Mouse (Mus musculus) liver, embryonic 14.5 days (tissue): ENCODE data around the gene Fgr. TPM values are rescaled to one million over a fixed set of nuclear protein-coding genes. Genes with fewer than 3 reads are reported as not detected.
A peak's percentile ranks its signal among the peaks of the same experiment; 100 is the strongest.

ENCODE experiments used
- ATAC-seq: fragments of 200-750 bp; cut with Nextera tagmentation; 2 replicates; pipeline ENCODE4 v1.8.0; 2017; ENCODE audit warnings: moderate number of reproducible peaks, mild to moderate bottlenecking, moderate library complexity; ENCODE audit not compliant: insufficient read depth
- DNase-seq, 3 experiments: peaks; one replicate each; pipeline ENCODE4 v3.0.0-alpha.2; 2012 to 2013; ENCODE audit warnings: low read depth in 3 of 3, low spot score in 3 of 3
- H3K27ac ChIP-seq: fragments of 300-500 bp; sonication (generic); 2 replicates; pipeline ENCODE4 v1.5.1; 2014; ENCODE audit warnings: moderate library complexity, mild to moderate bottlenecking, control low read depth, inconsistent platforms
- H3K27me3 ChIP-seq: fragments of 300-500 bp; sonication (generic); 2 replicates; pipeline ENCODE4 v1.6.1; 2014; ENCODE audit warnings: mild to moderate bottlenecking, low read length, moderate library complexity; ENCODE audit not compliant: control insufficient read depth, insufficient read depth
- H3K36me3 ChIP-seq: fragments of 300-500 bp; sonication (generic); replicated peaks from 2 replicates; pipeline ENCODE4 v1.6.1; 2014; ENCODE audit warnings: low read depth; ENCODE audit not compliant: control insufficient read depth, insufficient read depth
- H3K4me1 ChIP-seq, 2 experiments: fragments of 200-500 bp in 1 of 2; fragments of 300-500 bp in 1 of 2; sonication (generic) in 1 of 2; replicated peaks; 2 replicates each; pipeline ENCODE4 v1.6.1; 2012 to 2014; ENCODE audit warnings: antibody characterized with exemption in 1 of 2, inconsistent platforms in 1 of 2, low read length in 1 of 2; ENCODE audit not compliant: control insufficient read depth in 2 of 2, insufficient read depth in 2 of 2
- H3K4me2 ChIP-seq: fragments of 300-500 bp; sonication (generic); 2 replicates; pipeline ENCODE4 v1.6.1; 2014; ENCODE audit warnings: low read depth, mild to moderate bottlenecking, control low read depth, moderate library complexity
- H3K4me3 ChIP-seq, 2 experiments: fragments of 200-500 bp in 1 of 2; fragments of 300-500 bp in 1 of 2; sonication (generic) in 1 of 2; 2 replicates each; pipeline ENCODE4 v1.5.1; 2012 to 2014; ENCODE audit warnings: low read depth in 2 of 2, low read length in 2 of 2, mild to moderate bottlenecking in 2 of 2, control low read depth in 1 of 2, inconsistent platforms in 1 of 2, moderate library complexity in 1 of 2; ENCODE audit not compliant: insufficient read depth in 1 of 2
- H3K9ac ChIP-seq: fragments of 300-500 bp; sonication (generic); replicated peaks from 2 replicates; pipeline ENCODE4 v1.6.1; 2014; ENCODE audit warnings: mild to moderate bottlenecking, control low read depth, moderate library complexity
- H3K9me3 ChIP-seq: fragments of 300-500 bp; sonication (generic); 2 replicates; pipeline ENCODE4 v1.6.1; 2016; ENCODE audit warnings: low read length, mixed read lengths; ENCODE audit not compliant: control insufficient read depth
- CTCF ChIP-seq: IDR thresholded peaks from 2 replicates; pipeline ENCODE4 v1.5.1; 2016; ENCODE audit warnings: antibody characterized with exemption, low read depth, control low read depth
- EP300 ChIP-seq: IDR thresholded peaks from 2 replicates; pipeline ENCODE4 v1.6.1; 2016; ENCODE audit warnings: antibody characterized with exemption, low read depth
- WGBS: fragments of 180-500 bp; shearing (Covaris S2); extraction: QIAGEN DNeasy Blood & Tissue Kit; methylation state at CpG from one replicate; pipeline ENCODE4 v1.1.7; 2014; ENCODE audit not compliant: insufficient replicate concordance; 5-methylcytosine and 5-hydroxymethylcytosine counted together
- polyA plus RNA-seq, 2 experiments: library from polyadenylated mRNA; depleted of rRNA in 1 of 2; stranded (reverse) in 1 of 2; unstranded in 1 of 2; fragments of >200 nt; fragmentation: Nextera tagmentation in 1 of 2; extraction: Ambion mirVana in 1 of 2; gene quantifications; 2 replicates each; pipeline versions ENCODE4 v1.2.1 to v1.2.3; 2012 to 2014

The Fgr gene
- polyA plus RNA-seq, 2 experiments: 0.75 to 0.79 TPM

DNA sequence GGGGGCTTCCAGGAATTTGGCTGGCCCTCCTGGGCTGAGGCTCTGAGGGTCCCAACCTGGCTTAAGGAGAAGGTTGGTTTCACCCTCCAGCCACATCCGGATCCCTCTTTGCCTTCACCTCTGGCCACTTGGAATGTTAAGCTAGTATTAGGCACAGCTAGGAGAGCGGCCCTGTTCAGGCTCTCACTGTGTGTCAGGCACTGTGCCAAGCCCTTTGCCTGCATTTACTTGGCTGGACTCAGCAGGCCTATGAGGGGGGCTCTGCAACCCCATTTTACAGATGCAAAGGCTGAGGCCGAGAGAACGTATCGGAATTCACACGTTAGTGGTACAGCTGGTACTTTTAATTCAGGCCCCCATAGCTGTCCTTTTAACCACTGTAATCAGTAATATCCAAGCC is 49.7 kb downstream of the Fgr start:
- ATAC-seq (no peak), DNase-seq (no peak)
- no peak overlapping the region for H3K4me2 ChIP-seq
- no peaks in the 10 kb centered on the region for H3K27me3 ChIP-seq
- H3K9ac ChIP-seq: no peak overlapping the region
- WGBS: 80% methylated on average over 6 of the region's 6 CpGs
- no peaks in the 10 kb centered on the region for H3K9me3 ChIP-seq
- H3K4me3 ChIP-seq: no peak overlapping the region
- peaks cover 0 to 7% of the 10 kb centered on the region in 2 experiments; a peak in 2 of 4 replicates for H3K4me1 ChIP-seq
- no peak overlapping the region for H3K27ac ChIP-seq
- no peaks in the 10 kb centered on the region for H3K36me3 ChIP-seq
- TF ChIP-seq CTCF: no peak
- no peak for TF ChIP-seq EP300

DNA sequence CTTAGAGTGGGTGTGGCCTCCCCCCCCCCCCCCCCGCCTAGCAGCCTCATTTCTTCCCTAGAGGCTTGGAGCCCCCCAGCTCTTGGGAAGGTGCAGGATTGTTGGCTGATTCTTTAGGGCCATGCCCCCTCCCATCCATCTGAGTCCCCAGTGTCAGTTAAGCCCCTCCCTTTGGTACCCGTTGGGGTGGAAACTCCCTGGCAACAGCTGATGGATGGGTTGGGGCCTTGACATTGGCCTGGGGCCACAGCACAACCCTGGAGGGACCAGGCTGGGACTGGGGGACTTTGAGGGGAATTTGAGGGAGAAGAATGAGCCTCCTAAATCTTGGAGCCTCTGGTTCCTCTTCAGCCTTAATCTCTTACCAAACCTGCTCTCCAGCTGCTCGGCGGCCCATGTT is 50.5 kb downstream of the Fgr start:
- 43% methylated on average over 4 of the region's 4 CpGs for WGBS
- DNase-seq: no peak
- Histone ChIP-seq H3K27me3 (no peaks in the 10 kb centered on the region), H3K4me2 (no peak overlapping the region), H3K36me3 (no peaks in the 10 kb centered on the region), H3K9ac (no peak overlapping the region), H3K4me3 (no peak overlapping the region), H3K9me3 (no peaks in the 10 kb centered on the region), H3K27ac (no peak overlapping the region), H3K4me1 (peaks cover 0 to 10% of the 10 kb centered on the region in 2 experiments; a peak in 2 of 4 replicates)
- no peak for ATAC-seq
- TF ChIP-seq CTCF (no peak), EP300 (no peak)

DNA sequence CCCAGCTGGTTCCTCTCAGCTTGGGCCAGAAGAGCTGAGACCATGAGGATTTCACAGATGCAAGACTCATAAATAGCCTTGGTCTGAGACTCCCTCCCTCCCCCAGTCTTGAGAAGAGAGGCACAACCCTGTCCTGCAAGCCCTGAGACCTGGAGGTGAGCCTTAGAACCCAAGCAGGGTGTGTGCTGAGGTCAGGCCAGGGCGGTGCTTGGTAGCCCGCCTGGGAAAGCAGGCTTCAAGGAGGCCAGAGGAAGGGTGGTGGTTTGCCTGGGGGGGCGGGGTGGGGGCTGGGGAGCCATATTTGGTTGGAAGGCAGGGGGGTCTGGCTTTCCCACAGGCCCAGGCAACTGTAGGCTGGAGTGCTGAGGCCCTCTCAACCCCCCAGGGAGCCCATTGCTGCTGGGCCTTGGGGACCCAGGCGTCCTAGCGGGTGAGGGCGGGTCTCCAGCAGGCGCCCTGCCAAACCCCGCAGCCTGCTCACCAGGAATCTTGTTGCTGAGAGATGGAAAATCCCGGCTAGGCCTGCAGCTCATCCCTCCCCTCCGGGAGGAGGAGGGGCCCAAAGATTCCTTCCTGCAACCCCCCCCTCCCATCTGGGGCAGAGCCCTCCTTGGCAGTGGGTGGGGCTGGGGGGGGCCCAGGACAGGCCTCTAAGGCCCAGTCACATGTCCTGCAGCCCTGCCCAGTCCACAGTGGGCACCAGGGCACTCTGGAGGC is 51.2 kb downstream of the Fgr start:
- TF ChIP-seq CTCF (no peak), EP300 (no peak)
- ATAC-seq (no peak), DNase-seq (no peak)
- H3K9ac ChIP-seq: no peak overlapping the region
- no peak overlapping the region for H3K4me3 ChIP-seq
- no peak overlapping the region for H3K27ac ChIP-seq
- H3K36me3 ChIP-seq: no peaks in the 10 kb centered on the region
- WGBS: 66% methylated on average over 10 of the region's 10 CpGs
- H3K4me2 ChIP-seq: no peak overlapping the region
- no peaks in the 10 kb centered on the region for H3K27me3 ChIP-seq
- no peaks in the 10 kb centered on the region for H3K9me3 ChIP-seq
- H3K4me1 ChIP-seq: peaks cover 0 to 13% of the 10 kb centered on the region in 2 experiments; a peak in 2 of 4 replicates

DNA sequence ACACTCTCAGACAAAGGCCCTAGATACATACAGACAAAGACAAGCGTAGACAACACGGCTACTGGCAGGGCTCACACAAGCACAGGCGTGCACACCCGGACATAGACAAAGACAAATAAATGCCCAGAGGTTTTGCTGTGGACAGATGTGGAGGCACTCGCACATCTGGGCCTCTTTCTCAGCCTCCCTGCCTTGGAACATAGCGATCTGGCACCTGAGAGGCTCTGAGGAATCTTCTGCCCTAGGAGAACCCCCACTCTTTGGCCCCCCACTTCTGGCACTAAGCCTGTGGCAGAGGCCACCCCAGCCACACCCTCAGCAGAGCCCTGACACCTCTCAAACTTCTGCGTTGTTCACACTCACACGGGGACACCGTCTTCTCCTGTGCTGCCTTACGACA is 52.4 kb downstream of the Fgr start:
- no peak for ATAC-seq
- TF ChIP-seq CTCF (no peak), EP300 (no peak)
- Histone ChIP-seq H3K9me3 (no peaks in the 10 kb centered on the region), H3K9ac (no peak overlapping the region), H3K27me3 (no peaks in the 10 kb centered on the region), H3K4me1 (peaks cover 0 to 13% of the 10 kb centered on the region in 2 experiments; a peak in 2 of 4 replicates), H3K36me3 (no peaks in the 10 kb centered on the region), H3K4me3 (no peak overlapping the region), H3K27ac (no peak overlapping the region), H3K4me2 (no peak overlapping the region)
- 76% methylated on average over 10 of the region's 10 CpGs for WGBS
- DNase-seq: no peak

DNA sequence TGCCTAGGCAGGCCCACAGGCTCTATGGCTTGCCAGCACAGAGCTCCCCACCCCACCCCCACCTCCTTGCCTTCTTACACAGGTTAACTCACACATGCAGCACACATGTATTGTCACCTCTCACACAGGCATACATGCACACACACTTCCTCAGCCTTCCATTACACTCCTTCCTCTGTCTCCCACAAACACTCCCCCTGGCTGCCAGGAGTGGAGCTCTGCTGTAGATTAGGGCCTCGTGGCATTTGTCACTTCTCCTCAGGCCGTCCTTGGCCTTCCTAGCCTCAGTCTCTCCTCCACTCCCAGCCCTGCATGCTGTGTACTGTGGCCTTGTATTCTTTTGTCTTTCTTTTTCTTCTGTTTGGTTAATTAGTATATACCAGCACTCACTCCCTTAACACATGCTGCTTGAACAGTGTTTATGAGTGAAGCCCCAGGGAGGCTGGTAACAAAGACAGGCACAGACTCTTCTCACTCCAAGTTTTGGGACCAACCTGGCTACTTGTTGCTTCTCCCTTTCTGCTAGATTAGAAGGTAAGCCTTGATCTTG is 53.0 kb downstream of the Fgr start:
- H3K4me1 ChIP-seq: peaks cover 0 to 13% of the 10 kb centered on the region in 2 experiments; a peak in 2 of 4 replicates

More for the DNA sequence above, 53.0 kb downstream of the Fgr start:
- Histone ChIP-seq H3K9me3 (no peaks in the 10 kb centered on the region), H3K27ac (no peak overlapping the region), H3K9ac (no peak overlapping the region), H3K4me3 (no peak overlapping the region), H3K36me3 (no peaks in the 10 kb centered on the region), H3K4me2 (no peak overlapping the region), H3K27me3 (no peaks in the 10 kb centered on the region)
- ATAC-seq (no peak), DNase-seq (no peak)
- no peak for TF ChIP-seq EP300
- peak; percentile 49 for TF ChIP-seq CTCF
- WGBS: 27% methylated on average over 2 of the region's 2 CpGs
